ENCODE assay signal across 8 mouse cellular contexts in the genomic region with DNA sequence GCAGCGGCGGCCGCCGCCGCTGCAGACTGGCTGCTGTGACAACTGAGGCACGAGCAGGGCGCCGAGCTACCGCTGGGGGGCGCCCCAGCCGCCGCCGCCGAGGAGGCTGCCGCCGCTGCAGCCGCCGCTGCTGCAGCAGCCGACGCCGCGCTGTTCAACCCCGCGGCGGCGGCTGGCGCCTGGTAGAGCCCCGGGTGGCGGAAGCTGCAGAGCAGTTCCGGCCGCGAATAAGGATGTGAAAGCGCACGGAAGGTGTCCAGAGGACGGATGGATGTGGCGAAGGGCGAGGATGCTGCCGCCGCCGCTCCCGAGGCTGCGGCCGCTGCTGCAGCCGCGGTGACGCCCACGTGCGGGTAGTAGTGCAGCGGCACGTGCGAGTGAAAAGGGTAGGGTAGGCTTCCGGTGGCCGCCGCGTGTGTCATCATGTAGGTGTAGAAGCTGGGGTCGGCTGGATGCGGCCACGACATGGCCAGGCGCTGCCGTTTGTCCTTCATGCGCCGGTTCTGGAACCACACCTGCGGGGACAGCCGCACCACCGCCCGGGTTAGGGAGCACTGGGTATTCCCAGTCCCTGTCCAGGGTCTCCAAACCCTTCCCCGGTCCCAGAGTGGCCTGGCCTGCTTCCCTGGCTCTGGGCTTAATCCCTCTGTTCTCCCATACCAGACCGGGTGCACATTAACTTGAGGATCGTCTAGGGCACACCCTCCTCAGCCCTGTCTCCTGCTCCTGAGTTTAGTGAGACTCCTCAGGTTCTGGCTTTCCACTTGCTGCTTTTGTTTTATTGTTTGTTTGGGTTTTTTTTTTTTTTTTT. TPM values are rescaled to one million over a fixed set of nuclear protein-coding genes. Genes with fewer than 3 reads are reported as not detected.
A peak's percentile ranks its signal among the peaks of the same experiment; 100 is the strongest.
DNase-seq lines count a peak whose midpoint lies in the region; ATAC-seq lines count a peak whose summit lies in the region.

No protein-coding gene starts in this region.

- H3K4me3 ChIP-seq in lung, embryonic 15.5 days = peak overlapping the region; percentile 35
- H3K4me3 ChIP-seq in embryonic facial prominence, embryonic 10.5 days = peak overlapping the region; percentile 48
- H3K4me3 ChIP-seq in midbrain, embryonic 15.5 days = peak overlapping the region; percentile 28

- H3K4me1 ChIP-seq in lung, embryonic 15.5 days = peaks cover 20% of the 10 kb centered on the region
- peaks cover 19% of the 10 kb centered on the region for H3K4me1 ChIP-seq in embryonic facial prominence, embryonic 10.5 days
- H3K4me1 ChIP-seq in midbrain, embryonic 15.5 days = peaks cover 12% of the 10 kb centered on the region

- peak overlapping the region; percentile 54 for H3K4me2 ChIP-seq in lung, embryonic 15.5 days
- peak overlapping the region; percentile 50 for H3K4me2 ChIP-seq in midbrain, embryonic 15.5 days

- no peak overlapping the region; the same call in 1 of the 2 replicates for H3K9ac ChIP-seq in lung, embryonic 15.5 days
- no peak overlapping the region for H3K9ac ChIP-seq in midbrain, embryonic 15.5 days

- DNase-seq in lung, adult 18-20 months = no peak
- DNase-seq in embryonic facial prominence, embryonic 10.5 days (ENCODE audit: low spot score) = peak; percentile 70
- DNase-seq in right cerebral cortex, postnatal 25 days = no peak
- DNase-seq in urinary bladder, postnatal 10 days (ENCODE audit: low spot score) = no peak
- DNase-seq in adrenal gland, adult 2 months = no peak

- H3K27ac ChIP-seq in lung, embryonic 15.5 days = no peak overlapping the region
- H3K27ac ChIP-seq in embryonic facial prominence, embryonic 10.5 days (replicated peaks) = no peak overlapping the region
- no peak overlapping the region for H3K27ac ChIP-seq in midbrain, embryonic 15.5 days

- ATAC-seq in lung, embryonic 15.5 days (ENCODE audit: borderline replicate concordance, extremely low read depth, low FRiP score, low TSS enrichment) = no peak; the same call in 1 of the 2 replicates
- ATAC-seq in inflammation-experienced regulatory T-cells, adult 6 months = peak; percentile 58
- ATAC-seq in midbrain, embryonic 15.5 days (replicated peaks) = no peak

- peaks cover 91% of the 10 kb centered on the region for H3K27me3 ChIP-seq in lung, embryonic 15.5 days
- H3K27me3 ChIP-seq in embryonic facial prominence, embryonic 10.5 days (replicated peaks; ENCODE audit: low read depth, poor library complexity, severe bottlenecking) = peaks cover 98% of the 10 kb centered on the region
- peaks cover 52% of the 10 kb centered on the region for H3K27me3 ChIP-seq in midbrain, embryonic 15.5 days (replicated peaks)

- no peaks in the 10 kb centered on the region for H3K36me3 ChIP-seq in lung, embryonic 15.5 days
- H3K36me3 ChIP-seq in embryonic facial prominence, embryonic 10.5 days (replicated peaks) = no peaks in the 10 kb centered on the region
- no peaks in the 10 kb centered on the region for H3K36me3 ChIP-seq in midbrain, embryonic 15.5 days (replicated peaks)

- H3K9me3 ChIP-seq in lung, embryonic 15.5 days = no peaks in the 10 kb centered on the region
- H3K9me3 ChIP-seq in embryonic facial prominence, embryonic 10.5 days = no peaks in the 10 kb centered on the region
- H3K9me3 ChIP-seq in midbrain, embryonic 15.5 days = no peaks in the 10 kb centered on the region

- WGBS in lung, embryonic 15.5 days = 1% methylated on average over 61 of the region's 69 CpGs
- 2% methylated on average over 69 of the region's 69 CpGs for WGBS in embryonic facial prominence, embryonic 10.5 days
- 1% methylated on average over 66 of the region's 69 CpGs for WGBS in midbrain, embryonic 15.5 days

RNA-seq across cellular contexts. Expression of a gene that starts 3.3 kb away (rescaled TPM):
- not detected in 2 replicates for polyA plus RNA-seq in lung, embryonic 15.5 days (2015; fragmentation: Nextera tagmentation; extraction: Ambion mirVana)
- 0.05 and 0.08 TPM in 2 replicates for polyA plus RNA-seq in embryonic facial prominence, embryonic 10.5 days (2016; fragmentation: Nextera tagmentation; extraction: Ambion mirVana)
- polyA plus RNA-seq in inflammation-experienced regulatory T-cells, adult 6 months (2017; shearing (Covaris generic)) = not detected
- 0.31 and 0.52 TPM in 2 replicates for polyA plus RNA-seq in midbrain, embryonic 15.5 days (2015; fragmentation: Nextera tagmentation; extraction: Ambion mirVana)
- total RNA-seq in adrenal gland, adult 2 months (2021) = not detected
- not detected in 2 replicates for polyA plus RNA-seq in adrenal gland, adult 2 months (2012; rRNA removed)

RNA-seq across cellular contexts. Expression of a gene that starts 12.1 kb away (rescaled TPM):
- polyA plus RNA-seq in lung, embryonic 15.5 days (2015; fragmentation: Nextera tagmentation; extraction: Ambion mirVana) = not detected in 2 replicates
- not detected in 2 replicates for polyA plus RNA-seq in embryonic facial prominence, embryonic 10.5 days (2016; fragmentation: Nextera tagmentation; extraction: Ambion mirVana)
- not detected for polyA plus RNA-seq in inflammation-experienced regulatory T-cells, adult 6 months (2017; shearing (Covaris generic))
- 0.06 TPM in 1 of 2 replicates, not detected in the other for polyA plus RNA-seq in midbrain, embryonic 15.5 days (2015; fragmentation: Nextera tagmentation; extraction: Ambion mirVana)
- not detected for total RNA-seq in adrenal gland, adult 2 months (2021)
- not detected in 2 replicates for polyA plus RNA-seq in adrenal gland, adult 2 months (2012; rRNA removed)

RNA-seq across cellular contexts. Expression of a gene that starts 18.8 kb away (rescaled TPM):
- polyA plus RNA-seq in lung, embryonic 15.5 days (2015; fragmentation: Nextera tagmentation; extraction: Ambion mirVana) = not detected in 2 replicates
- polyA plus RNA-seq in embryonic facial prominence, embryonic 10.5 days (2016; fragmentation: Nextera tagmentation; extraction: Ambion mirVana) = not detected in 2 replicates
- not detected for polyA plus RNA-seq in inflammation-experienced regulatory T-cells, adult 6 months (2017; shearing (Covaris generic))
- not detected in 2 replicates for polyA plus RNA-seq in midbrain, embryonic 15.5 days (2015; fragmentation: Nextera tagmentation; extraction: Ambion mirVana)
- total RNA-seq in adrenal gland, adult 2 months (2021) = not detected
- not detected in 2 replicates for polyA plus RNA-seq in adrenal gland, adult 2 months (2012; rRNA removed)

RNA-seq across cellular contexts. Expression of a gene that starts 23.3 kb away (rescaled TPM):
- polyA plus RNA-seq in lung, embryonic 15.5 days (2015; fragmentation: Nextera tagmentation; extraction: Ambion mirVana) = not detected in 2 replicates
- not detected in 2 replicates for polyA plus RNA-seq in embryonic facial prominence, embryonic 10.5 days (2016; fragmentation: Nextera tagmentation; extraction: Ambion mirVana)
- under 1 TPM in 1 of 3 experiments, not detected in 2; 0.11 TPM for polyA plus RNA-seq in inflammation-experienced regulatory T-cells, adult 6 months (2017; shearing (Covaris generic))
- not detected in 2 replicates for polyA plus RNA-seq in midbrain, embryonic 15.5 days (2015; fragmentation: Nextera tagmentation; extraction: Ambion mirVana)
- total RNA-seq in adrenal gland, adult 2 months (2021) = not detected
- not detected in 2 replicates for polyA plus RNA-seq in adrenal gland, adult 2 months (2012; rRNA removed)

RNA-seq across cellular contexts. Expression of a gene that starts 35.7 kb away (rescaled TPM):
- polyA plus RNA-seq in lung, embryonic 15.5 days (2015; fragmentation: Nextera tagmentation; extraction: Ambion mirVana) = 0.14 and 0.34 TPM in 2 replicates
- polyA plus RNA-seq in embryonic facial prominence, embryonic 10.5 days (2016; fragmentation: Nextera tagmentation; extraction: Ambion mirVana) = not detected in 2 replicates
- not detected for polyA plus RNA-seq in inflammation-experienced regulatory T-cells, adult 6 months (2017; shearing (Covaris generic))
- polyA plus RNA-seq in midbrain, embryonic 15.5 days (2015; fragmentation: Nextera tagmentation; extraction: Ambion mirVana) = not detected in 2 replicates
- total RNA-seq in adrenal gland, adult 2 months (2021) = not detected
- polyA plus RNA-seq in adrenal gland, adult 2 months (2012; rRNA removed) = not detected in 2 replicates
